Mouse (Mus musculus): ENCODE data around the gene Kif26b. TPM values are rescaled to one million over a fixed set of nuclear protein-coding genes. Genes with fewer than 3 reads are reported as not detected.

Gene Kif26b
- polyA plus RNA-seq, 1 experiment from 2014 or later, result 28.6 TPM

Other genes with a start within 250 kb of the Kif26b start
- gene Cox20, start 210.0 kb upstream of the Kif26b start, polyA plus RNA-seq (2015; fragmentation: Nextera tagmentation; extraction: Ambion mirVana), result 167 TPM in 2 replicates
- 386 and 418 TPM in 2 replicates for gene Hnrnpu, start 191.3 kb upstream of the Kif26b start, polyA plus RNA-seq (2015; fragmentation: Nextera tagmentation; extraction: Ambion mirVana)
- 4.1 and 5.2 TPM in 2 replicates for gene Efcab2, start 123.0 kb upstream of the Kif26b start, polyA plus RNA-seq (2015; fragmentation: Nextera tagmentation; extraction: Ambion mirVana)

All from embryonic facial prominence, embryonic 13.5 days (tissue).